Mouse (Mus musculus): ENCODE measurements around the gene Msantd3.

Msantd3 gene

DNA sequence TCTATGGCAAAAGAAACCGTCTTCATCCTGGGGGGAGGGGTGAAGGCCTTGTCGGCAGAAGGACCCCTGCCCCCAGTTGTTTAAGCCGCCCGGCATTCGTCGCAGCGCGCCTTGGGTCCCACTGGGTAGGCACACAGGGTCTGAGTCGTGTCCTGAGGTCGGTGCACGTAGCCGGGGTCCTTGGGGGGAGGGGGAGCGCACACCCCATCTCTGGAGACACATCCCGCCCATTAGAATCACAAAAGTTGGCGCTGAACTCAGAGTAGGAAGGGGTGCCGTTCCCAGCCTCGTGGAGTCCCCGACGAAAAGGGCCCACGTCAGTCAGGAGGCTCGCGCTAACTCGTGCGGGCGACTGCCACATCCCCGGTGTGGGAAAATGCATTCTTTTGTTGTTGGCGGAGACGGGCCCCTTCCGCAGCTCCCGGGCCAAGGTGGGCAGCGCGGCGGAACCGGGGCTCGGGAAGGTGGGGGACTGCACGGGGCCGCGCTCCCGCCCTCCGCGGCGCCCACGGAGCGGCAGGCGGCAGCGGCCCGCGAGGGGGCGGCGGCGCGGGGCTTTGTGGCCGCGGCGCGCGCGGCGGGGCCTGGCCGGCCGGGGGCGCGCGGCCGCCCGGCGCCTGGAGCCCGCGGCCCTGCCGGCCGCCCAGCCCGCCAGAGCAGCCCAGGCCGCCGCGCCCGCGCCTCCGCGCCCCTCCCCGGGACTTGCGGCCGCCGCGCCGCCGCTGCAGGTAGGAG is at the start of gene Msantd3:
Msantd3 (plus strand) TSS at position 95 of the 735 bp plus-strand sequence.
- in situ Hi-C loops (cut with MboI; ENCODE audit: low pct_unique_long_range_greater_than_20kb in 1 of 2, low sequenced_read_pairs in 2 of 2, unreplicated experiment in 1 of 2), result no loop called here

DNA sequence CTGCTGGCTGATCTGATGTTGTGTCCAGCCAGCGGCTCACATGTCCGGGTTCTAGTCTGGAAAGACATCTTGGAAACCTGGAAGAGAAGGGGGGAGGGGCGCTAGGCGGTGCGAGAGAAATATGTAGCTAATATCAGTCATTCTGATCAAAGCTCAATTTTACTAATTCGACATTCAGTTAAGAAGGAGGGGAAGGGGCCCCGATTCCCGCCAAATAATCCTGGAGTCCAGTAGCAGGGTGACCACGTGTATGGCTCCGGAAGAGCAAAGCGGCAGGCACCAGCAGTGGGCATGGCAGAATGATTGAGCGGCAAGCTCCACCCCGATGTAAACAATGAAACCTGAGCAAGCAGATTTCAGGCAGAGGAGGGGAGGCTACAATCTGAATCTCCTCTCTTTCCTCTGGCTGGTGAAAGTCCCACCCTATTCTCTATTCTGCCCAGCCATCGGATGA is 48.4 kb upstream of the Msantd3 start:
- in situ Hi-C loops (cut with MboI; ENCODE audit: low pct_unique_long_range_greater_than_20kb in 1 of 2, low sequenced_read_pairs in 2 of 2, unreplicated experiment in 1 of 2), result no loop called here

- in situ Hi-C loops (cut with MboI; ENCODE audit: low pct_unique_long_range_greater_than_20kb in 1 of 2, low sequenced_read_pairs in 2 of 2, unreplicated experiment in 1 of 2), result no loop called here
These were observed 47.2 kb upstream of the Msantd3 start for GRCm38 (mm10) chr4:48492510-48492909.

DNA sequence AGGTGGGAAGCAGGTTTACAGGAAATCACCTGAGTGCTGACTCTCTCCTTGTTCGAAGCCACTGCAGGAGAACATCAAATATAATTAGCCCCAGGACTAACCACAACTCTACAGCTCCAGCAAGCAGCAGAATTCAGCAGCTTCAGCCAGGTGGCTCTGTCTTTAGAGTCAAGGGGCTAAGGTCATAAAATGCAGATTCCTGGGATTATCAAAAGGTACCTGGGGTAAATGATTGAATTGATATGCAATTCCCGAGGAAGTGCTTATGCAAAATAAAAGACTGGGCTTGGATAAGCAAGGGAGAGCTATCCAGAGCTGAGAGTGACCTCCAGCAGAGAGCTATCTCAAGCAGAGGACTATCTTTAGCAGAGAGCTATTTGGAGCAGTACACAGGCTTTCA is 28.9 kb upstream of the Msantd3 start:
- in situ Hi-C loops (cut with MboI; ENCODE audit: low pct_unique_long_range_greater_than_20kb in 1 of 2, low sequenced_read_pairs in 2 of 2, unreplicated experiment in 1 of 2), result no loop called here

GRCm38 (mm10) chr4:48529559-48529958 is 10.2 kb upstream of the Msantd3 start:
- in situ Hi-C loops (cut with MboI; ENCODE audit: low pct_unique_long_range_greater_than_20kb in 1 of 2, low sequenced_read_pairs in 2 of 2, unreplicated experiment in 1 of 2), result no loop called here

GRCm38 (mm10) chr4:48531804-48532601 is 7.7 kb upstream of the Msantd3 start:
- in situ Hi-C loops (cut with MboI; ENCODE audit: low pct_unique_long_range_greater_than_20kb in 1 of 2, low sequenced_read_pairs in 2 of 2, unreplicated experiment in 1 of 2), result no loop called here

GRCm38 (mm10) chr4:48536275-48536674 is 3.5 kb upstream of the Msantd3 start:
- in situ Hi-C loops (cut with MboI; ENCODE audit: low pct_unique_long_range_greater_than_20kb in 1 of 2, low sequenced_read_pairs in 2 of 2, unreplicated experiment in 1 of 2), result no loop called here

- in situ Hi-C loops (cut with MboI; ENCODE audit: low pct_unique_long_range_greater_than_20kb in 1 of 2, low sequenced_read_pairs in 2 of 2, unreplicated experiment in 1 of 2), result no loop called here
These were observed 2.7 kb upstream of the Msantd3 start for GRCm38 (mm10) chr4:48537024-48537423.

DNA sequence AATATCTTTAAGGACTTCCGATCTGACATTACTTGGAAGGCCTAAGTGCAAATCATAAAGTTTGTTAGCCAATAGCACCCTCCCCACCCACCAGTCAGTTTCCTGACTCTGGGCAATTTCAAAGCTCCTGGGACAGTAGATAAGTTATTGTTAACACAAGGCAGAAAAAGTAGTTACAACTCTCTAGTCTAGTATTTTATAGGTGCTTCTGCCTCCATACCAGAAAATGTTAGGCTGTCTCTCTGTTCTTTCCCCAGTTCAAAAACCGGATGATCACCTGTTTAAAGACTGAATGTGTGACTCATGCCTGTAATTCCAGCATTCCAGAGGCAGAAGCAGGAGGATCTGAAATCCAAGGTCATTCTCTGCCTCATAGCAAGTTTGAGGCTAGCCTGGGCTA is 1.2 kb upstream of the Msantd3 start:
- in situ Hi-C loops (cut with MboI; ENCODE audit: low pct_unique_long_range_greater_than_20kb in 1 of 2, low sequenced_read_pairs in 2 of 2, unreplicated experiment in 1 of 2), result no loop called here

- in situ Hi-C loops (cut with MboI; ENCODE audit: low pct_unique_long_range_greater_than_20kb in 1 of 2, low sequenced_read_pairs in 2 of 2, unreplicated experiment in 1 of 2), result no loop called here
These were observed 909 bp downstream of the Msantd3 start for GRCm38 (mm10) chr4:48540576-48541111.

- in situ Hi-C loops (cut with MboI; ENCODE audit: low pct_unique_long_range_greater_than_20kb in 1 of 2, low sequenced_read_pairs in 2 of 2, unreplicated experiment in 1 of 2), result no loop called here
These were observed 2.0 kb downstream of the Msantd3 start for GRCm38 (mm10) chr4:48541526-48542250.

- in situ Hi-C loops (cut with MboI; ENCODE audit: low pct_unique_long_range_greater_than_20kb in 1 of 2, low sequenced_read_pairs in 2 of 2, unreplicated experiment in 1 of 2), result no loop called here
These were observed 2.6 kb downstream of the Msantd3 start for GRCm38 (mm10) chr4:48542351-48542750.

DNA sequence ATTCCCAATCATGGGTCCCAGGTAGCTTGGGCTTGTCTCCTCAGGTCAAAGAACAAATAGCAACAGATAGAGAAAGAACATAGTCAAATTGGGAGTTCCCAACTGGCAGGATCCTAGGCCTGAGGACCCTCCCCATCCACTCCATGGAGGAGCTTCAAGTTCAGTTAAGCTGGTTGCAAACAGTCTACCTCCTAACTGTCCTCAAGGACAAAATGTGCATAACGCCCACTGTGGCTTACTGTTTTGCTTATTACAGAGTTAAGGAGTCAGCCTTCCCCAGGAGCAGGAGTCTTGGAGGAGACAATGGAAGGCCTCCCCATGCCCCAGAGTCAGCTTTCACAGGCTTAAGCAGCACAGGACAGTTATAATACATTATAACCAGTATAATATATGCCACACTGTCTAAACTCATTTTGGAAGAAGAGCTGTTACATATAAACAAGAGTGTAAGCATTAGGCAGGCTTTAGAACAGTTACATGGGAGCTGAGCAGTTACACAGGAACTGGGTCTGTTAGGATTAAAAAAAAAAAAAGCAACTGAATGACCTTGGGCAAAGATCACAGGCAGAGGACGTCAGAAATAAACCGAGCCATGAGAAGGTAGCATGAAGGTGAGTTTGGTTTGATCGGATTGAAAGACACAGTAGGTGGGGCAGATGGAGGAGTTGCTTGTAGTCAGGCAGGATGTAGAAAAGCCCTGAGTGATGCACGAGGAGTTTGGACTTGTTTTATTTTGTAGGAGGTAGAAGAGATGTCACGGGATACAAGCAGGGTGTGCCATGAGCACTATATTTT is 3.5 kb downstream of the Msantd3 start:
- in situ Hi-C loops (cut with MboI; ENCODE audit: low pct_unique_long_range_greater_than_20kb in 1 of 2, low sequenced_read_pairs in 2 of 2, unreplicated experiment in 1 of 2), result no loop called here

GRCm38 (mm10) chr4:48544141-48544540 is 4.4 kb downstream of the Msantd3 start:
- in situ Hi-C loops (cut with MboI; ENCODE audit: low pct_unique_long_range_greater_than_20kb in 1 of 2, low sequenced_read_pairs in 2 of 2, unreplicated experiment in 1 of 2), result no loop called here

DNA sequence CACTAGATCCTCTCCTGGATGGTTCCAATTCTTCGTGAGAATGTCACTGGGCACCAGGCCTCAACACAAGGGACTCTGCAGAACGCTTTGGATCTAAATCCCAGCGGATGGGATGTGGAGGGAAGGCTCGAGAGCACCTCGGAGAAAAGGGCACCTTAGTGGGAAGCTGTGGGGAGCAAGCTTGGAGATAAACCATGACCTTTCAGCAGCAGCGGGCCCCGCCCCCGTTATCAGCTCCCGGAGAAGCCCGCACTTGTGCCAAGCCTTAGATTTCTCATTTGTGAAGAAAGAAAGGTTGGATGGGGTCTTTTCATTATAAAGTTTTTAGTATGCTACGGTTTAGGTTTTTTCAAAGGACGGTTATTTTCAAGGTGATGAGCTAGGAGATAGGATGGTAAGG is 6.2 kb downstream of the Msantd3 start:
- in situ Hi-C loops (cut with MboI; ENCODE audit: low pct_unique_long_range_greater_than_20kb in 1 of 2, low sequenced_read_pairs in 2 of 2, unreplicated experiment in 1 of 2), result no loop called here

- in situ Hi-C loops (cut with MboI; ENCODE audit: low pct_unique_long_range_greater_than_20kb in 1 of 2, low sequenced_read_pairs in 2 of 2, unreplicated experiment in 1 of 2), result no loop called here
These were observed 7.1 kb downstream of the Msantd3 start for GRCm38 (mm10) chr4:48546568-48547496.

- in situ Hi-C loops (cut with MboI; ENCODE audit: low pct_unique_long_range_greater_than_20kb in 1 of 2, low sequenced_read_pairs in 2 of 2, unreplicated experiment in 1 of 2), result no loop called here
These were observed 8.8 kb downstream of the Msantd3 start for GRCm38 (mm10) chr4:48548393-48549045.

Data from mouse embryonic stem cell (cell line).